Mouse (Mus musculus) CH12.LX (cell line): ENCODE measurements around the gene Btf3. TPM values are rescaled to one million over a fixed set of nuclear protein-coding genes. Genes with fewer than 3 reads are reported as not detected.

Experiments used
- DNase-seq: peaks from one replicate; pipeline ENCODE4 v3.0.0-alpha.2; 2013; ENCODE audit errors: extremely low read depth
- H3K27ac ChIP-seq: 2 replicates; pipeline ENCODE4 v1.5.1; 2012; ENCODE audit warnings: low read depth, mild to moderate bottlenecking, control low read depth, moderate library complexity; ENCODE audit not compliant: insufficient read depth
- H3K27me3 ChIP-seq: replicated peaks from 2 replicates; pipeline ENCODE3; 2012; ENCODE audit warnings: inconsistent platforms
- H3K36me3 ChIP-seq, 2 experiments: replicated peaks in 1 of 2; 2 replicates each; pipeline versions ENCODE3 to v1.6.1; 2012; ENCODE audit warnings: inconsistent platforms in 1 of 2, low read length in 1 of 2, mild to moderate bottlenecking in 1 of 2, mixed read lengths in 1 of 2, moderate library complexity in 1 of 2; ENCODE audit not compliant: control insufficient read depth in 1 of 2, insufficient read depth in 1 of 2
- H3K4me1 ChIP-seq, 2 experiments: 2 replicates each; pipeline ENCODE4 v1.6.1; 2012; ENCODE audit warnings: inconsistent platforms in 1 of 2, moderate library complexity in 1 of 2; ENCODE audit not compliant: insufficient read depth in 2 of 2, control insufficient read depth in 1 of 2
- H3K4me2 ChIP-seq: 2 replicates; pipeline ENCODE4 v1.6.1; 2012; ENCODE audit warnings: low read depth, mild to moderate bottlenecking, control low read depth; ENCODE audit not compliant: poor library complexity, insufficient read depth, severe bottlenecking
- H3K4me3 ChIP-seq, 3 experiments: fragments of 150-350 bp in 1 of 3; sonication (generic) in 1 of 3; replicated peaks in 1 of 3; 2 replicates each; pipeline versions ENCODE3 to v1.5.1; 2011 to 2012; ENCODE audit warnings: low read depth in 2 of 3, low read length in 2 of 3, mild to moderate bottlenecking in 2 of 3, moderate library complexity in 2 of 3, control low read depth in 1 of 3, improper control_type of control experiment in 1 of 3, inconsistent platforms in 1 of 3, mixed read lengths in 1 of 3; ENCODE audit not compliant: poor library complexity in 1 of 3
- H3K79me2 ChIP-seq: replicated peaks from 2 replicates; pipeline ENCODE4 v1.6.1; 2012; ENCODE audit warnings: mild to moderate bottlenecking, moderate library complexity; ENCODE audit not compliant: control insufficient read depth, poor library complexity, insufficient read depth, severe bottlenecking; ENCODE audit errors: extremely low read depth
- H3K9ac ChIP-seq: 2 replicates; pipeline ENCODE4 v1.6.1; 2012; ENCODE audit warnings: low read depth, mild to moderate bottlenecking, control low read depth, moderate library complexity; ENCODE audit not compliant: insufficient read depth
- H3K9me3 ChIP-seq: replicated peaks from 2 replicates; pipeline ENCODE3; 2012; ENCODE audit warnings: low read length, inconsistent platforms, mixed read lengths
- BHLHE40 ChIP-seq: IDR thresholded peaks from 2 replicates; pipeline ENCODE4 v1.6.1; 2011; ENCODE audit warnings: mild to moderate bottlenecking, low read depth, low read length, improper control_type of control experiment
- CTCF ChIP-seq, 2 experiments: IDR thresholded peaks in 1 of 2; conservative IDR thresholded peaks in 1 of 2; 2 replicates each; pipeline ENCODE4 v1.5.1; 2011 to 2012; ENCODE audit warnings: low read depth in 2 of 2, low read length in 2 of 2, improper control_type of control experiment in 1 of 2, inconsistent platforms in 1 of 2, mild to moderate bottlenecking in 1 of 2, moderate library complexity in 1 of 2
- E2F4 ChIP-seq: IDR thresholded peaks from 2 replicates; pipeline ENCODE4 v1.6.1; 2011; ENCODE audit warnings: low read depth, low read length, improper control_type of control experiment; ENCODE audit not compliant: insufficient replicate concordance
- EP300 ChIP-seq: IDR thresholded peaks from 2 replicates; pipeline ENCODE4 v1.6.1; 2011; ENCODE audit warnings: low read length, improper control_type of control experiment
- GABPA ChIP-seq: IDR thresholded peaks from 2 replicates; pipeline ENCODE4 v1.6.1; 2012; ENCODE audit warnings: low read depth, low read length, improper control_type of control experiment, inconsistent platforms; ENCODE audit not compliant: insufficient replicate concordance
- IRF4 ChIP-seq: IDR thresholded peaks from 2 replicates; pipeline ENCODE4 v1.6.1; 2014; ENCODE audit warnings: low read depth, mild to moderate bottlenecking, inconsistent platforms, low read length, improper control_type of control experiment
- JUN ChIP-seq: IDR thresholded peaks from 2 replicates; pipeline ENCODE4 v1.6.1; 2011; ENCODE audit warnings: low read depth, mild to moderate bottlenecking, low read length, improper control_type of control experiment, moderate library complexity; ENCODE audit not compliant: insufficient read depth
- JUND ChIP-seq: conservative IDR thresholded peaks from 2 replicates; pipeline ENCODE4 v1.6.1; 2011; ENCODE audit warnings: low read depth, low read length, improper control_type of control experiment
- MAZ ChIP-seq: IDR thresholded peaks from 2 replicates; pipeline ENCODE4 v1.6.1; 2012; ENCODE audit warnings: low read depth, mild to moderate bottlenecking, inconsistent platforms, low read length, improper control_type of control experiment, moderate library complexity
- MXI1 ChIP-seq: IDR thresholded peaks from 2 replicates; pipeline ENCODE4 v1.6.1; 2011; ENCODE audit warnings: mild to moderate bottlenecking, low read depth, low read length, improper control_type of control experiment
- POLR2A ChIP-seq: IDR thresholded peaks from 2 replicates; pipeline ENCODE4 v1.6.1; 2011; ENCODE audit warnings: low read depth, mild to moderate bottlenecking, improper control_type of control experiment, low read length
- POLR2AphosphoS2 ChIP-seq: IDR thresholded peaks from 2 replicates; pipeline ENCODE4 v1.6.1; 2011; ENCODE audit warnings: low read depth, low read length, improper control_type of control experiment
- RAD21 ChIP-seq: IDR thresholded peaks from 2 replicates; pipeline ENCODE4 v1.6.1; 2011; ENCODE audit warnings: low read depth, mild to moderate bottlenecking, low read length, improper control_type of control experiment, moderate library complexity
- RCOR1 ChIP-seq: conservative IDR thresholded peaks from 2 replicates; pipeline ENCODE4 v1.6.1; 2012; ENCODE audit warnings: low read depth, mild to moderate bottlenecking, inconsistent platforms, low read length, improper control_type of control experiment
- SMC3 ChIP-seq: IDR thresholded peaks from 2 replicates; pipeline ENCODE4 v1.6.1; 2011; ENCODE audit warnings: low read depth, low read length, improper control_type of control experiment
- TBP ChIP-seq: conservative IDR thresholded peaks from 2 replicates; pipeline ENCODE4 v1.6.1; 2011; ENCODE audit warnings: low read depth, low read length, improper control_type of control experiment
- TCF12 ChIP-seq: IDR thresholded peaks from 2 replicates; pipeline ENCODE4 v1.6.1; 2014; ENCODE audit warnings: low read depth, mild to moderate bottlenecking, inconsistent platforms, low read length, improper control_type of control experiment
- UBTF ChIP-seq: IDR thresholded peaks from 2 replicates; pipeline ENCODE4 v1.6.1; 2012; ENCODE audit warnings: low read depth, mild to moderate bottlenecking, inconsistent platforms, low read length, improper control_type of control experiment, moderate library complexity
- ZC3H11A ChIP-seq: IDR thresholded peaks from 2 replicates; pipeline ENCODE4 v1.6.1; 2012; ENCODE audit warnings: low read depth, mild to moderate bottlenecking, inconsistent platforms, low read length, improper control_type of control experiment
- dilution Hi-C: fragments of 300-500 bp; cut with MboI; formaldehyde crosslinking; loops from 2 replicates; pipeline ENCODE4 v1.14.3; 2020; ENCODE audit warnings: low sequenced_read_pairs; ENCODE audit not compliant: extremely low pct_unique_long_range_greater_than_20kb, extremely low pct_ligation_motif_present
- in situ Hi-C: fragments of 300-500 bp; cut with MboI; formaldehyde crosslinking; loops from 3 replicates; pipeline ENCODE4 v1.14.3; 2019; ENCODE audit warnings: low sequenced_read_pairs, low pct_ligation_motif_present, low pct_unique_long_range_greater_than_20kb, mixed read lengths
- polyA plus RNA-seq: library from polyadenylated mRNA; unstranded; fragments of >175 nt; gene quantifications from 2 replicates; pipeline ENCODE4 v1.2.1, GENCODE M21; 2012; ENCODE audit warnings: low read depth; ENCODE audit not compliant: insufficient read length
- total RNA-seq, 2 experiments: library from RNA; depleted of rRNA; stranded (reverse); fragments of 300-350 nt in 1 of 2; fragments of >200 nt in 1 of 2; gene quantifications; 2 replicates each; pipeline ENCODE4 v1.2.3; 2012 to 2014

Btf3 gene
- total and polyA plus RNA-seq, 3 experiments: 1,038 to 1,568 (median 1,367) TPM

DNA sequence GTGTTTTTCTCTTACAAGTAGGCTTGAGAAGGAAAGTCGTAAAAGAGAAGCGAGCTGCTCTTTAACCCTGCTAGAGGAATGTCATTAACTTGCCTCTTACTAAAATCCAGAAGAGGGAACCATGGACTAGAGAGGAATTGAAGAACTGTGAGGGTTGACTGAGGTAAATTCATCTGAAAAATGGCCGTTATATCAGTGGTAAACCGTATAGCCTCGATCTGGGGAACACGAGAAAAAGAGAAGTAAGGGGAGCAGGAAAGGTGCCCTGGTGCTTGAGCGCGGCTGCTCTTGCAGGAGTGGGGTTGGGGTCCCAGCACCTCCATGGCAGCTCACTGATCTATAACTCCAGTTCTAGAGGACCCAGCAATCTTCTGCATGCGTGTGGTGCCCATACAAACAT is 42.8 kb downstream of the Btf3 start:
- no peak for DNase-seq
- dilution Hi-C loops: no loop called here
- peaks cover 13 to 14% of the 10 kb centered on the region in 2 experiments; a peak in 3 of 4 replicates for H3K4me1 ChIP-seq
- no peak overlapping the region for H3K9ac ChIP-seq
- H3K27me3 ChIP-seq: no peaks in the 10 kb centered on the region
- H3K79me2 ChIP-seq: no peaks in the 10 kb centered on the region
- no peaks in the 10 kb centered on the region for H3K9me3 ChIP-seq
- no peak for TF ChIP-seq EP300
- TF ChIP-seq MAZ: no peak
- TF ChIP-seq IRF4: no peak
- TF ChIP-seq POLR2AphosphoS2: no peak
- no peak for TF ChIP-seq GABPA
- TF ChIP-seq POLR2A: no peak
- no peak for TF ChIP-seq ZC3H11A
- TF ChIP-seq UBTF: no peak
- no peak for TF ChIP-seq RAD21
- no peak for TF ChIP-seq BHLHE40
- TF ChIP-seq RCOR1: no peak
- H3K36me3 ChIP-seq: peaks cover 28 to 63% of the 10 kb centered on the region in 2 experiments
- no peak overlapping the region for H3K4me2 ChIP-seq
- H3K27ac ChIP-seq: no peak overlapping the region
- in situ Hi-C loops: no loop called here
- H3K4me3 ChIP-seq: no peak overlapping the region

DNA sequence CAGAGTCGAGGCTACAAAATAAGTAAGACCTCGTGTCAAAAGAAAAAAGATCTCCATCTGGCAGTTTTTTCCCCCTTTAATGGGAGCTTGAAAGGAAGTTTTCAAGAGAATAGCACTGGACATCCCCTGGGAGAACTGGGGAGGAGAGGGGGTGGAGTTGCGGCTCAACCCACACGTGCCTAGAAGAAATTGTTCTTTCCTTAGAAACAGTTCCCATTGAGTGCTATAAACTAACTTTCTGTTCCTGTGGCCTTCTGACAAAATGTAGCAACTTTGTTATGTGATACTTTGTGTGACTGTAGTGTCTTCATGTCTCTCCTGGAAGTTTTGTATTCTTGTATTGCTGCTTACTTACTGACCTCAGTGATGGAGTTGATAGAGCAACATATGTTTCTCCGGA is 52.7 kb downstream of the Btf3 start:
- in situ Hi-C loops: no loop called here
- no peak for TF ChIP-seq CTCF (conservative IDR thresholded peaks at IDR 0.05 in 1 of 2, IDR thresholded peaks at IDR 0.05 in 1 of 2; ENCODE audit: low read depth in 2 of 2, low read length in 2 of 2)
- TF ChIP-seq TCF12: no peak
- TF ChIP-seq MXI1: peak; percentile 47
- no peak for TF ChIP-seq JUND
- TF ChIP-seq JUN: no peak
- no peak for TF ChIP-seq SMC3
- TF ChIP-seq ZC3H11A: no peak
- no peak for TF ChIP-seq RCOR1
- TF ChIP-seq BHLHE40: peak; percentile 91
- TF ChIP-seq E2F4: no peak
- no peak for TF ChIP-seq TBP
- dilution Hi-C loops: no loop called here
- Histone ChIP-seq H3K79me2 (peaks cover 27% of the 10 kb centered on the region), H3K9me3 (no peaks in the 10 kb centered on the region), H3K4me1 (peaks cover 2 to 22% of the 10 kb centered on the region in 2 experiments; a peak in 3 of 4 replicates), H3K9ac (0 out of 2 replicates have a peak overlapping the region, but pooled peaks have one; percentile 84), H3K36me3 (peaks cover 15 to 39% of the 10 kb centered on the region in 2 experiments), H3K4me3 (peak overlapping the region in 2 of 3 experiments; percentile 97 to 100), H3K27me3 (no peaks in the 10 kb centered on the region), H3K4me2 (peak overlapping the region; percentile 51; the same call in 1 of the 2 replicates), H3K27ac (no peak overlapping the region)
- no peak for DNase-seq
